Mouse (Mus musculus): Measurements from ENCODE around the gene Plcb2.
A peak's percentile ranks its signal among the peaks of the same experiment; 100 is the strongest.

The Plcb2 gene

GRCm38 (mm10) chr2:118751896-118752791 is 23.9 kb upstream of the Plcb2 start:
- no peak for DNase-seq (ENCODE audit: low read depth, low spot score)

- DNase-seq (ENCODE audit: low read depth, low spot score): no peak
Observed at GRCm38 (mm10) chr2:118750476-118750875, 22.2 kb upstream of the Plcb2 start.

GRCm38 (mm10) chr2:118749341-118749884 is 21.2 kb upstream of the Plcb2 start:
- peak; percentile 47 for DNase-seq (ENCODE audit: low read depth, low spot score)

GRCm38 (mm10) chr2:118747301-118747960 is 19.2 kb upstream of the Plcb2 start:
- no peak for DNase-seq (ENCODE audit: low read depth, low spot score)

- DNase-seq (ENCODE audit: low read depth, low spot score): peak; percentile 36
Observed at GRCm38 (mm10) chr2:118745915-118746901, 18.0 kb upstream of the Plcb2 start.

- DNase-seq (ENCODE audit: low read depth, low spot score): peak; percentile 86
Observed at GRCm38 (mm10) chr2:118745232-118745884, 17.1 kb upstream of the Plcb2 start, which contains the start of gene Inafm2. TSS of gene Inafm2 (plus strand) at chr2:118745758.

GRCm38 (mm10) chr2:118744621-118745020 is 16.4 kb upstream of the Plcb2 start:
- DNase-seq (ENCODE audit: low read depth, low spot score): no peak

GRCm38 (mm10) chr2:118743261-118743943 is 15.2 kb upstream of the Plcb2 start:
- peak; percentile 74 for DNase-seq (ENCODE audit: low read depth, low spot score)

- DNase-seq (ENCODE audit: low read depth, low spot score): no peak
Observed at GRCm38 (mm10) chr2:118741183-118741582, 12.9 kb upstream of the Plcb2 start.

GRCm38 (mm10) chr2:118740341-118740740 is 12.1 kb upstream of the Plcb2 start:
- DNase-seq (ENCODE audit: low read depth, low spot score): no peak

- no peak for DNase-seq (ENCODE audit: low read depth, low spot score)
Observed at GRCm38 (mm10) chr2:118733341-118733740, 5.1 kb upstream of the Plcb2 start.

- DNase-seq (ENCODE audit: low read depth, low spot score): no peak
Observed at GRCm38 (mm10) chr2:118731981-118732380, 3.7 kb upstream of the Plcb2 start.

- DNase-seq (ENCODE audit: low read depth, low spot score): peak; percentile 31
Observed at GRCm38 (mm10) chr2:118730622-118730915, 2.3 kb upstream of the Plcb2 start.

- no peak for DNase-seq (ENCODE audit: low read depth, low spot score)
Observed at GRCm38 (mm10) chr2:118729816-118730621, 1.8 kb upstream of the Plcb2 start.

GRCm38 (mm10) chr2:118729194-118729593 is 956 bp upstream of the Plcb2 start:
- no peak for DNase-seq (ENCODE audit: low read depth, low spot score)

- DNase-seq (ENCODE audit: low read depth, low spot score): no peak
Observed at GRCm38 (mm10) chr2:118727911-118728310, 327 bp downstream of the Plcb2 start.

- no peak for DNase-seq (ENCODE audit: low read depth, low spot score)
Observed at GRCm38 (mm10) chr2:118726873-118727272, 1.4 kb downstream of the Plcb2 start.

- no peak for DNase-seq (ENCODE audit: low read depth, low spot score)
Observed at GRCm38 (mm10) chr2:118725511-118725910, 2.7 kb downstream of the Plcb2 start.

GRCm38 (mm10) chr2:118723693-118724486 is 4.3 kb downstream of the Plcb2 start:
- no peak for DNase-seq (ENCODE audit: low read depth, low spot score)
